ENCODE assay signal across 17 mouse cellular contexts in genomic region chr7:116298389-116298788, GRCm38 (mm10). TPM values are rescaled to one million over a fixed set of nuclear protein-coding genes. Genes with fewer than 3 reads are reported as not detected.
A peak's percentile ranks its signal among the peaks of the same experiment; 100 is the strongest.
DNase-seq lines count a peak whose midpoint lies in the region; ATAC-seq lines count a peak whose summit lies in the region.
"Had no signal": no experiment of that assay in that cellular context is flagged by ENCODE, and none has a peak within 500 bp of the region (broad histone marks: within the 10 kb centered on the region; RNA-seq: fewer than 3 reads in every experiment).

No protein-coding gene starts in this region.

- H3K9ac ChIP-seq in forebrain, embryonic 14.5 days (ENCODE audit: low read length) = no peak overlapping the region
- H3K9ac ChIP-seq: liver, embryonic 14.5 days; midbrain, embryonic 12.5 days; neural tube, embryonic 13.5 days had no signal

- H3K36me3 ChIP-seq in forebrain, embryonic 14.5 days (ENCODE audit: control insufficient read depth, insufficient read depth, low read length) = no peaks in the 10 kb centered on the region
- H3K36me3 ChIP-seq: limb, embryonic 10.5 days; midbrain, embryonic 12.5 days; neural tube, embryonic 13.5 days had no signal

- peak; percentile 61; the same call in 1 of the 2 replicates for ATAC-seq in forebrain, embryonic 14.5 days
- ATAC-seq in activated CD4-positive, CD25-positive, alpha-beta regulatory T cell, adult 4 months = no peak

- no peaks in the 10 kb centered on the region for H3K27me3 ChIP-seq in forebrain, embryonic 14.5 days (replicated peaks; ENCODE audit: control insufficient read depth, insufficient read depth, low read length)
- H3K27me3 ChIP-seq: midbrain, embryonic 12.5 days; neural tube, embryonic 13.5 days had no signal

- no peak overlapping the region for H3K27ac ChIP-seq in forebrain, embryonic 14.5 days (ENCODE audit: low read depth, low read length)
- H3K27ac ChIP-seq: heart, adult 2 months; limb, embryonic 10.5 days; liver, embryonic 14.5 days; midbrain, embryonic 12.5 days; neural tube, embryonic 13.5 days had no signal

- peaks cover 4% of the 10 kb centered on the region; the same call in 1 of the 2 replicates for H3K4me1 ChIP-seq in forebrain, embryonic 14.5 days (ENCODE audit: control insufficient read depth, insufficient read depth, low read length)

- no peak overlapping the region for H3K4me3 ChIP-seq in forebrain, embryonic 14.5 days (ENCODE audit: low read depth, low read length)
- H3K4me3 ChIP-seq: erythroblast, embryonic 14.5 days; heart, adult 2 months; limb, embryonic 10.5 days; midbrain, embryonic 12.5 days; neural tube, embryonic 13.5 days had no signal

- no peaks in the 10 kb centered on the region for H3K9me3 ChIP-seq in forebrain, embryonic 14.5 days (replicated peaks; ENCODE audit: control insufficient read depth, low read length)
- H3K9me3 ChIP-seq: limb, embryonic 10.5 days; midbrain, embryonic 12.5 days; neural tube, embryonic 13.5 days had no signal

- WGBS in forebrain, embryonic 14.5 days = 52% methylated on average over 10 of the region's 10 CpGs

- peak; percentile 25 to 56 for DNase-seq in cerebellum, postnatal 25 days
- DNase-seq in cerebellum, adult 11-12 months = no peak
- peak; percentile 81 for DNase-seq in left cerebral cortex, postnatal 4 days
- no peak for DNase-seq in left cerebral cortex, postnatal 10 days (ENCODE audit: extremely low spot score in 1 of 2, low spot score in 2 of 2)
- DNase-seq in forebrain, embryonic 14.5 days (ENCODE audit: low spot score) = peak; percentile 50
- peak; percentile 78 for DNase-seq in kidney, postnatal 14 days
- no peak for DNase-seq in layer of hippocampus, postnatal 25 days (ENCODE audit: extremely low spot score in 1 of 2, low spot score in 1 of 2)
- DNase-seq: adrenal gland, postnatal 25 days; heart, adult 2 months; heart, postnatal 36 days; thymus, postnatal 14 days had no signal

- intact Hi-C loops in left cerebral cortex, postnatal 4 days (cut with DNase I) = no loop called here
- intact Hi-C loops in left cerebral cortex, postnatal 10 days (cut with DNase I) = no loop called here

- H3K4me2 ChIP-seq in forebrain, embryonic 14.5 days (ENCODE audit: low read length) = no peak overlapping the region
- H3K4me2 ChIP-seq: midbrain, embryonic 12.5 days; neural tube, embryonic 13.5 days had no signal

RNA-seq across cellular contexts. Expression of gene Plekha7, which starts 9.8 kb away (rescaled TPM):
- 10 to 100 TPM; 13.7 to 16.1 TPM for total RNA-seq in left cerebral cortex, postnatal 4 days (2021)
- 10 to 100 TPM; 18.7 to 23.6 TPM for total RNA-seq in left cerebral cortex, postnatal 10 days (2021)
- polyA plus RNA-seq in forebrain, embryonic 14.5 days (2014; fragmentation: Nextera tagmentation; extraction: Ambion mirVana) = 3.1 and 4.7 TPM in 2 replicates
- polyA plus RNA-seq in activated CD4-positive, CD25-positive, alpha-beta regulatory T cell, adult 4 months (2017; shearing (Covaris generic)) = 10 to 100 TPM in 1 of 2 experiments, 1 to 10 TPM in 1; 4.3 to 11.3 TPM
- 10 to 100 TPM; 17.3 to 22.8 TPM for total RNA-seq in layer of hippocampus, postnatal 25 days (2021)

RNA-seq across cellular contexts. Expression of gene Rps13, which starts 35.6 kb away (rescaled TPM):
- 100 to 1,000 TPM; 355 to 388 TPM for total RNA-seq in left cerebral cortex, postnatal 4 days (2021)
- total RNA-seq in left cerebral cortex, postnatal 10 days (2021) = 100 to 1,000 TPM; 248 to 274 TPM
- polyA plus RNA-seq in forebrain, embryonic 14.5 days (2014; fragmentation: Nextera tagmentation; extraction: Ambion mirVana) = 533 and 675 TPM in 2 replicates
- polyA plus RNA-seq in activated CD4-positive, CD25-positive, alpha-beta regulatory T cell, adult 4 months (2017; shearing (Covaris generic)) = 1,000 to 10,000 TPM in 1 of 2 experiments, 100 to 1,000 TPM in 1; 821 to 1,081 TPM
- total RNA-seq in layer of hippocampus, postnatal 25 days (2021) = 100 to 1,000 TPM; 217 to 259 TPM

Comparison
In these comparisons a context has a peak if more than half of its experiments do, and no peak if none do; other contexts are left out.
1. DNase-seq: peak in cerebellum, postnatal 25 days (2 of 2), left cerebral cortex, postnatal 4 days (single experiment), forebrain, embryonic 14.5 days (single experiment) and kidney, postnatal 14 days (single experiment); none in cerebellum, adult 11-12 months (single experiment), left cerebral cortex, postnatal 10 days (0 of 2) and layer of hippocampus, postnatal 25 days (0 of 2).